Mouse (Mus musculus) forebrain, embryonic 14.5 days (tissue): Measurements from ENCODE around the gene Olfr975. TPM values are rescaled to one million over a fixed set of nuclear protein-coding genes. Genes with fewer than 3 reads are reported as not detected.
A peak's percentile ranks its signal among the peaks of the same experiment; 100 is the strongest.
"Not testable (repeated sequence)": the region's sequence is repeated elsewhere in the genome, so short reads cannot be mapped to it uniquely, and the experiment has no call there.

Source experiments
- ATAC-seq: fragments of 200-750 bp; cut with Nextera tagmentation; 2 replicates; pipeline ENCODE4 v1.8.0; 2017; ENCODE audit warnings: mild to moderate bottlenecking, moderate library complexity
- DNase-seq: peaks from one replicate; pipeline ENCODE4 v3.0.0-alpha.2; 2015; ENCODE audit warnings: low spot score
- H3K27ac ChIP-seq: fragments of 300-500 bp; sonication (generic); 2 replicates; pipeline ENCODE4 v1.5.1; 2014; ENCODE audit warnings: low read depth, mild to moderate bottlenecking, control low read depth, low read length, moderate library complexity
- H3K27me3 ChIP-seq: fragments of 300-500 bp; sonication (generic); replicated peaks from 2 replicates; pipeline ENCODE4 v1.6.1; 2014; ENCODE audit warnings: low read length, control low read depth, mixed read lengths; ENCODE audit not compliant: control insufficient read depth, insufficient read depth
- H3K36me3 ChIP-seq: fragments of 300-500 bp; sonication (generic); 2 replicates; pipeline ENCODE4 v1.6.1; 2014; ENCODE audit warnings: low read length, control low read depth; ENCODE audit not compliant: control insufficient read depth, insufficient read depth
- H3K4me1 ChIP-seq: fragments of 300-500 bp; sonication (generic); 2 replicates; pipeline ENCODE4 v1.6.1; 2014; ENCODE audit warnings: antibody characterized with exemption, low read length, control low read depth; ENCODE audit not compliant: control insufficient read depth, insufficient read depth
- H3K4me2 ChIP-seq: fragments of 300-500 bp; sonication (generic); 2 replicates; pipeline ENCODE4 v1.6.1; 2014; ENCODE audit warnings: mild to moderate bottlenecking, control low read depth, low read length
- H3K4me3 ChIP-seq: fragments of 300-500 bp; sonication (generic); 2 replicates; pipeline ENCODE4 v1.5.1; 2014; ENCODE audit warnings: low read depth, low read length, control low read depth
- H3K9ac ChIP-seq: fragments of 300-500 bp; sonication (generic); 2 replicates; pipeline ENCODE4 v1.6.1; 2014; ENCODE audit warnings: mild to moderate bottlenecking, low read length, control low read depth, moderate library complexity
- H3K9me3 ChIP-seq: fragments of 300-500 bp; sonication (generic); replicated peaks from 2 replicates; pipeline ENCODE4 v1.6.1; 2016; ENCODE audit warnings: low read length, control low read depth, mixed read lengths; ENCODE audit not compliant: control insufficient read depth
- WGBS: fragments of 180-500 bp; shearing (Covaris S2); extraction: QIAGEN DNeasy Blood & Tissue Kit; methylation state at CpG from one replicate; pipeline ENCODE4 v1.1.7; 2014; 5-methylcytosine and 5-hydroxymethylcytosine counted together
- polyA plus RNA-seq: library from polyadenylated mRNA; unstranded; fragments of >200 nt; fragmentation: Nextera tagmentation; extraction: Ambion mirVana; gene quantifications from 2 replicates; pipeline ENCODE4 v1.2.1, GENCODE M21; 2014

Gene Olfr975
- polyA plus RNA-seq: not detected in 2 replicates

DNA sequence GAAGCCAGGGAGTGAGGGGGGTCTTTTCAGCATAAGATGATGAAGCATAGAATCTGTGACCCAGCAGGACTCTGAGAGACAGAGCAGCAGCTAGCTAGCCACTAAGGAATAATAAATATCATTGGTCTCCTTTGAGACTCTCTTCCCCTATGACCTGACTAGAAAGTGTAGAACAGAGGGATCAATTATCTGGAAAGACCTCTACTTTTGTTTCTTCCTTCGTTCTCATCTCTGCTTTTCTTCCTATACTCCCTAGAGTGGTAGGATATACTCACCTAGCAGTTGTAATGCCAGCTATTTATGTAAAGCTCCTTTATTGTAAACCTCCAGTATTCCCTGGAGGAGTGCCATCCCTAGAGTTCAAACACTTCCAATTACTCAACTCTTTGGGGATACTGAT lies at the start of gene Olfr975:
Olfr975 (minus strand) TSS at position 101 of the 400 bp plus-strand sequence.
- Histone ChIP-seq H3K4me1 (no peaks in the 10 kb centered on the region), H3K4me3 (no peak within 1 kb of the TSS)

DNA sequence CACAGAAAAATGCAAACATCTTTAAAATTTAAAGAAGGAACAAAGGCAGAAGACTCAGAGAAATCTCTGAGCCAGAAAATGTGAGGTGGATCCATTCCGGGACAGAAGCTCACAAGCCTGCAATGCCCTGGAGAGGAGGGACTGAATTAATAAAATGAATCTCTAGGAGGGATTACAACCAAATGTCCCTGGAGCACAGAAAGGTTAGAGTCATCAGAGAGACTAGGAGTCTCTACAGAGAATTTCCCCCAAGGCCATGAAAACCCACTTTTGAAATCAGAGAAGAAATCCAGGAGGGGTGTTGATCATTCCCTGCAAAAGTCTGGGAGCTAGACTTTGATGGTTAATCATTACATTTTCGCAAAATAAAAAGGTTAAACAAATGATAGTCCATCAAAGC lies 40.0 kb upstream of the Olfr975 start, which contains the start of gene Olfr978:
Olfr978 (plus strand) TSS at position 301 of the 400 bp plus-strand sequence.
- Histone ChIP-seq H3K4me3 (no peak within 1 kb of the TSS), H3K27ac (no peak within 1 kb of the TSS), H3K4me2 (no peak within 1 kb of the TSS), H3K36me3 (no peaks in the 10 kb centered on the region), H3K4me1 (no peaks in the 10 kb centered on the region), H3K9ac (no peak within 1 kb of the TSS), H3K9me3 (no peaks in the 10 kb centered on the region), H3K27me3 (no peaks in the 10 kb centered on the region)
- WGBS: 85% methylated on average over 2 of the region's 2 CpGs
- ATAC-seq: no peak
- no peak for DNase-seq

More for the DNA sequence above, at the start of gene Olfr975:
- Histone ChIP-seq H3K27ac (no peak within 1 kb of the TSS), H3K9ac (no peak within 1 kb of the TSS), H3K4me2 (no peak within 1 kb of the TSS), H3K36me3 (no peaks in the 10 kb centered on the region), H3K27me3 (no peaks in the 10 kb centered on the region), H3K9me3 (no peaks in the 10 kb centered on the region)
- no peak for DNase-seq
- WGBS: 68% methylated on average over 1 of the region's 1 CpGs
- no peak for ATAC-seq

DNA sequence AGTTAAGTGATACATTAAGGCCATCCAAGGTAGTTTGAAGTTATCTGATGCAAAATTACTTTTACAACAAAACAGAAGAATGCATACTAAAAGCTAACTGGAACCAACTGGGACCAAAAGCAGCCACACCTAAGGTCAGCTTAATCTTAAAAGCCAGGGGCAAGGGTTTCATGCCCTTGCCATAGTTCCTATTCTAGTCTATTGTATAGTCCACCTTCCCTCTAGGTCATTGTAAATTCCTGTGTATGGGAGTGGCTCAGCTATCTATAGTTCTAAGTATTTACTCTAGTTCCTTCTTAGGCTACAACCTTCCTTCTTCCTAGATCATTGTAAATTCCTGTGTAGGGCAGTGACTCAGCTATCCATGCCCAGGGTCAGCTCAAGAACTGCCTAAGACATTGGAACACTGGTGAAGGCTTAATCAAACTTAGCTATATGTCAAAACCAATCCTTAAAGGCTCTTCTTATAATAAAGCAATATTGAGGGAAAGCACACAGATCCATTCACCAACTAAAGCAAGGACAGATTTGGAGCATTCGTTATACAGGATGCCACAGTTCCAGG lies 24.8 kb upstream of the Olfr975 start:
- H3K36me3 ChIP-seq, H3K9ac ChIP-seq, H3K27ac ChIP-seq, H3K4me2 ChIP-seq, H3K27me3 ChIP-seq, ATAC-seq, DNase-seq, H3K9me3 ChIP-seq, H3K4me1 ChIP-seq, H3K4me3 ChIP-seq: not testable (repeated sequence)
- WGBS: 93% methylated on average over 1 of the region's 1 CpGs

DNA sequence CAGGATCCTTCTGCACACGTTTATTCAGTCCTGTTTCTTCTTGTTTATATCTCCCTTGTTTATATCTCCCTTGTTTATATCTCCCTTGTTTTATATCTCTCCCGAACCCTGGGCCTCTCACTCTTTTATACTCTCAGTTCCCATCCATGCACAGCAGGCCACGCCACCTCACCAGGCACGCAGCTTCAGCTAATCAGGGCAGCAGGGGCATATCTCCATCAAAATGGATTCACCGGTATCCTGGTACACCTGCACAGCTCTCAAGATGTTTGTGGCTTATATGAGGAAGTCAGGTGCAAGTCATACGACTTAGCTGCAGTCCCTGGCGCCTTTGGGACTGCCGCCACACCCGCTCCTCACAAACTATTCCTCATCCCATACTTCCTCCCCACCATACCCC lies 9.2 kb upstream of the Olfr975 start, which contains the start of gene Olfr976:
Olfr976 (minus strand) TSS at position 101 of the 400 bp plus-strand sequence.
- H3K4me3 ChIP-seq, H3K9ac ChIP-seq, H3K9me3 ChIP-seq, H3K4me2 ChIP-seq, ATAC-seq, H3K27me3 ChIP-seq, DNase-seq, H3K4me1 ChIP-seq, H3K27ac ChIP-seq, H3K36me3 ChIP-seq: not testable (repeated sequence)
- 85% methylated on average over 6 of the region's 9 CpGs for WGBS

DNA sequence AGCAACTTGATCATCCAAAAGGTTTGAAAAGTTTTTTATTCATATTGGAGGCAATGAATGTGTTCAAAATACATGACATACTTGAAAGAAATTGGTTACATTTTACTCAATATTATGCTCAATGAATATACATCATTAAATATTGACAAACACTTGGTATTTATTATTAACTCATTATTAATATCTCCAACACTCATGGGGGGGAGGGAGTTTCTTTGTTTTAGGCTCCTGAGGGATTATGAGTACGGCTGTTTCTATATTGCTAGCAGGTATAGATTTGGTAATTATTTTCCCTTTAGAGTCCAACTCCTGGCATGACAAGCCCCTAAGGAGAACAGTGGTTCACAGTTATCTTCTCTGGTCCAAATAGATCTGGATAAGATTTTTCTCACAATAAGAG lies 14.6 kb downstream of the Olfr975 start, which contains the start of gene Olfr974:
Olfr974 (plus strand) TSS at position 301 of the 400 bp plus-strand sequence.
- Histone ChIP-seq H3K27ac (no peak within 1 kb of the TSS), H3K36me3 (no peaks in the 10 kb centered on the region), H3K27me3 (no peaks in the 10 kb centered on the region), H3K9me3 (no peaks in the 10 kb centered on the region), H3K9ac (no peak within 1 kb of the TSS), H3K4me2 (no peak within 1 kb of the TSS), H3K4me1 (no peaks in the 10 kb centered on the region), H3K4me3 (no peak within 1 kb of the TSS)
- DNase-seq: no peak
- WGBS: 88% methylated on average over 1 of the region's 1 CpGs
- no peak for ATAC-seq

DNA sequence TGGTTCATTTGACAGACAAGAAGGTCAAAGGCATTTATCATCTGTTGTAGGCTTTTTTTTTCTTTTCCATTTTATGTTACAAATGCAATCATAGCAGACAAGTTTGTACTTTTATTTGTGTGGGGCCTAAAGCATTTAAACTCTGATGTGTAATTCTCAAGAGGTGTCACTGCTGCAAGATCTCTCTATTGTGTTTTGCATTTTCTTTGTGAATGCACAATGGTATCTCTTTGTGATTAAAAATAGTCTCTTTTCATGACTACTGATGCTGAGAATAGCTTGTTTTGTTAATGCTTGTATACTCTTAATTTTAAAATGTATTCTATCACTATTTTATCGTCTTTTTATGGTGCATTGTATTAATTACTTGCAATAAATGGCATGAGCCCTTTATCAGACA lies 23.0 kb downstream of the Olfr975 start:
- H3K9ac ChIP-seq, H3K4me2 ChIP-seq, ATAC-seq, H3K27me3 ChIP-seq, H3K9me3 ChIP-seq, DNase-seq, H3K36me3 ChIP-seq, H3K4me3 ChIP-seq, H3K27ac ChIP-seq, H3K4me1 ChIP-seq: not testable (repeated sequence)
- 69% methylated on average over 1 of the region's 1 CpGs for WGBS

DNA sequence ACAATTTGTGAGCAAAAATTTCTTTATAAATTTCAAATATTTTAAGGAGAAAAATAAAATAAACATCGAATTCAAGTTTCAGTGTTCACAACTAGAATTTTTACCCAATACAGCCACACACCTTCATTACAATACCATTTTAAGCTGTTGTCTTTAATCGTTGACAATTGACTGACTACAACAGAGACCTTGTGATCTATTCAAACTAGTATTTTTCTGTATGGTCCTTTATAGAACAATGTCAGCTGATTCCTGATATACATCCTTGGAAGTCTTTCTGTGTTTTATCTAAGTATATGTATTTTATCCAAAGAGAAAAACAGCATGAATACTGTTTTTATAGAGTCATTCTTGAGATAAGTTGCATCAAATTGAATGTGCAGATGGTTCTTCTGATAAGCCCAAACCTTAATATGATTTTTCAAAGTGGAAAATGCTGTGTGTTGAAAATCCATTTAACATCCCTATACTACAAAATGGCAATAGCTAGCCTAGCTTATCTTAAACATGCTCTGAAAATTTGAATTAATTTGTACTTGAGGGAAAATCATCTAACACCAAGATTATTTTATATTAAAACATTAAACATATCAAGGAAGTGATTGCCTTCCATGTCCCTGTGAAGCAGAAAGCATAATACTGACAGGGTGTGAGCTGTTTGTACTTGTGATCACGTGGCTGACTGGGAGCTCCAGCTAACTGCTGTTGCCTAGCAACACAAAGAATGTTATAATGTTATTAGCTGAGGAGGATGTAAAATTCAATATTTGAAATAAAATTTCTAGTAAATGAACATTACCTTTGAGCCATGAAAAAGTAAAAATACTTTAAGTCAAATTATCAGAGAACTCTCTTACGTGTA lies 23.6 kb downstream of the Olfr975 start:
- not testable (repeated sequence) for H3K4me1 ChIP-seq, H3K27me3 ChIP-seq, H3K9me3 ChIP-seq, H3K36me3 ChIP-seq, H3K27ac ChIP-seq, DNase-seq, H3K4me3 ChIP-seq, H3K9ac ChIP-seq, H3K4me2 ChIP-seq
- ATAC-seq: peak; percentile 88
- WGBS: no CpG with 5 or more reads among the region's 4 CpGs

DNA sequence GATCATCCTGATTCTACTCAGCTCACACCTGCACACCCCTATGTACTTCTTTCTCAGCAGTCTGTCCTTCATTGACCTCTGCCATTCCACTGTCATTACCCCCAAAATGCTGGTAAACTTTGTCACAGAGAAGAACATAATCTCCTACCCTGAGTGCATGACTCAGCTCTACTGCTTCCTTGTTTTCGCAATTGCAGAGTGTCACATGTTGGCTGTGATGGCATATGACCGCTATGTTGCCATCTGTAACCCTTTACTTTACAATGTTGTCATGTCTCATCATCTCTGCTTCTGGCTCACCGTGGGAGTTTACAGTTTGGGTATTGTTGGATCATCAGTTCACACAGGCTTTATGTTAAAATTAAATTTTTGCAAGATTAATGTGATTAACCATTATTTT lies 41.9 kb downstream of the Olfr975 start:
- Histone ChIP-seq H3K4me3 (no peak overlapping the region), H3K27me3 (no peaks in the 10 kb centered on the region), H3K36me3 (no peaks in the 10 kb centered on the region), H3K4me2 (no peak overlapping the region), H3K27ac (no peak overlapping the region), H3K9ac (no peak overlapping the region), H3K4me1 (no peaks in the 10 kb centered on the region), H3K9me3 (no peaks in the 10 kb centered on the region)
- no peak for ATAC-seq
- WGBS: 83% methylated on average over 3 of the region's 3 CpGs
- DNase-seq: no peak

DNA sequence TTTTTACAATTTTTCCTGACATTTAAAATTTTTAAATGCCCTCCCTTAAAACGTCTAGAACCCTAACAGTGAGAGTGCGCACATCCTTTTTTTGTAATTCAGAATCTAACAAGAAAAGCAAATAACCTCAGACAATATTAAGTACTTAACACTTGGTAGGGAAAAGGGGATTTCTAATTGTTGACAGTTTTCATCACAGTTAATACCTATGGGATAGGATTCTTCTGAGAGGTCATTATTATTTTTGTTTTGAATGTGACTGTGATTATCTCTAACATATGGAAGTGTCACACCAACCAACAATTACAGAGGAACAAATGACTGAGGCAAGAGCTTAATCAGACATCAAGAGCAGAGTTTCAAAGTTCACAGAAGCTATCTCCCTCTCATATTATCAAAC lies 44.8 kb downstream of the Olfr975 start, which contains the start of gene Olfr229:
Olfr229 (plus strand) TSS at position 301 of the 400 bp plus-strand sequence.
- Histone ChIP-seq H3K4me1 (no peaks in the 10 kb centered on the region), H3K9me3 (no peaks in the 10 kb centered on the region), H3K4me3 (no peak within 1 kb of the TSS), H3K27me3 (no peaks in the 10 kb centered on the region), H3K4me2 (no peak within 1 kb of the TSS), H3K9ac (no peak within 1 kb of the TSS), H3K36me3 (no peaks in the 10 kb centered on the region), H3K27ac (no peak within 1 kb of the TSS)
- 75% methylated on average over 2 of the region's 2 CpGs for WGBS
- DNase-seq: no peak
- ATAC-seq: no peak
